Mouse (Mus musculus): Measurements from ENCODE around the gene Fam168a. TPM values are rescaled to one million over a fixed set of nuclear protein-coding genes. Genes with fewer than 3 reads are reported as not detected.
"Not testable (repeated sequence)": the region's sequence is repeated elsewhere in the genome, so short reads cannot be mapped to it uniquely, and the experiment has no call there.

The Fam168a gene
- polyA plus RNA-seq, 1 experiment = 127 TPM

- Histone ChIP-seq H3K4me3 (replicated peaks; ENCODE audit: insufficient read depth, low read depth, low read length) (no peak overlapping the region), H3K27ac (ENCODE audit: insufficient read depth, low read length) (peak overlapping the region; percentile 20), H3K4me1 (ENCODE audit: control insufficient read depth, insufficient read depth, low read length) (peaks cover 6% of the 10 kb centered on the region; the same call in 1 of the 2 replicates), H3K27me3 (ENCODE audit: control insufficient read depth, insufficient read depth, low read length) (no peaks in the 10 kb centered on the region)
- 32% methylated on average over 12 of the region's 12 CpGs for WGBS
- no peak for TF ChIP-seq CTCF (IDR thresholded peaks at IDR 0.05; ENCODE audit: borderline replicate concordance, insufficient read depth, low read depth, low read length)
- TF ChIP-seq POLR2A (IDR thresholded peaks at IDR 0.05; ENCODE audit: borderline replicate concordance, insufficient read depth, low read length) = no peak
- DNase-seq = peak; percentile 46 to 52
Measured at GRCm38 (mm10) chr7:100723453-100724294, 17.2 kb downstream of the Fam168a start.

GRCm38 (mm10) chr7:100727538-100728085, 21.2 kb downstream of the Fam168a start:
- H3K27ac ChIP-seq (ENCODE audit: insufficient read depth, low read length) = no peak overlapping the region
- TF ChIP-seq POLR2A (IDR thresholded peaks at IDR 0.05; ENCODE audit: borderline replicate concordance, insufficient read depth, low read length) (no peak), CTCF (IDR thresholded peaks at IDR 0.05; ENCODE audit: borderline replicate concordance, insufficient read depth, low read depth, low read length) (no peak)
- H3K4me3 ChIP-seq (replicated peaks; ENCODE audit: insufficient read depth, low read depth, low read length) = no peak overlapping the region
- whole genome bisulfite sequencing = 57% methylated on average over 2 of the region's 2 CpGs
- no peak for DNase-seq
- peaks cover 6% of the 10 kb centered on the region; the same call in 1 of the 2 replicates for H3K4me1 ChIP-seq (ENCODE audit: control insufficient read depth, insufficient read depth, low read length)
- no peaks in the 10 kb centered on the region for H3K27me3 ChIP-seq (ENCODE audit: control insufficient read depth, insufficient read depth, low read length)

- TF ChIP-seq CTCF (IDR thresholded peaks at IDR 0.05; ENCODE audit: borderline replicate concordance, insufficient read depth, low read depth, low read length) (no peak), POLR2A (IDR thresholded peaks at IDR 0.05; ENCODE audit: borderline replicate concordance, insufficient read depth, low read length) (no peak)
- Histone ChIP-seq H3K4me1 (ENCODE audit: control insufficient read depth, insufficient read depth, low read length) (peaks cover 3% of the 10 kb centered on the region; the same call in 1 of the 2 replicates), H3K27ac (ENCODE audit: insufficient read depth, low read length) (no peak overlapping the region), H3K27me3 (ENCODE audit: control insufficient read depth, insufficient read depth, low read length) (no peaks in the 10 kb centered on the region), H3K4me3 (replicated peaks; ENCODE audit: insufficient read depth, low read depth, low read length) (no peak overlapping the region)
- no peak for DNase-seq
- 67% methylated on average over 2 of the region's 2 CpGs for WGBS
Measured at GRCm38 (mm10) chr7:100729778-100730177, 23.3 kb downstream of the Fam168a start.

- H3K4me1 ChIP-seq (ENCODE audit: control insufficient read depth, insufficient read depth, low read length) = peaks cover 6% of the 10 kb centered on the region; the same call in 1 of the 2 replicates
- no peak overlapping the region for H3K4me3 ChIP-seq (replicated peaks; ENCODE audit: insufficient read depth, low read depth, low read length)
- H3K27me3 ChIP-seq (ENCODE audit: control insufficient read depth, insufficient read depth, low read length) = no peaks in the 10 kb centered on the region
- WGBS = 56% methylated on average over 6 of the region's 6 CpGs
- no peak overlapping the region for H3K27ac ChIP-seq (ENCODE audit: insufficient read depth, low read length)
- DNase-seq = peak in 1 of 2 experiments; percentile 27
- TF ChIP-seq POLR2A (IDR thresholded peaks at IDR 0.05; ENCODE audit: borderline replicate concordance, insufficient read depth, low read length) (no peak), CTCF (IDR thresholded peaks at IDR 0.05; ENCODE audit: borderline replicate concordance, insufficient read depth, low read depth, low read length) (no peak)
Measured at GRCm38 (mm10) chr7:100732341-100733050, 26.1 kb downstream of the Fam168a start.

- Histone ChIP-seq H3K27ac (ENCODE audit: insufficient read depth, low read length) (no peak overlapping the region), H3K4me1 (ENCODE audit: control insufficient read depth, insufficient read depth, low read length) (peaks cover 6% of the 10 kb centered on the region; the same call in 1 of the 2 replicates), H3K4me3 (replicated peaks; ENCODE audit: insufficient read depth, low read depth, low read length) (no peak overlapping the region), H3K27me3 (ENCODE audit: control insufficient read depth, insufficient read depth, low read length) (no peaks in the 10 kb centered on the region)
- DNase-seq = peak; percentile 47 to 69
- 6% methylated on average over 7 of the region's 7 CpGs for WGBS
- no peak for TF ChIP-seq CTCF (IDR thresholded peaks at IDR 0.05; ENCODE audit: borderline replicate concordance, insufficient read depth, low read depth, low read length)
- TF ChIP-seq POLR2A (IDR thresholded peaks at IDR 0.05; ENCODE audit: borderline replicate concordance, insufficient read depth, low read length) = no peak
Measured at GRCm38 (mm10) chr7:100733051-100733813, 26.8 kb downstream of the Fam168a start.

GRCm38 (mm10) chr7:100734201-100734600, 27.8 kb downstream of the Fam168a start:
- Histone ChIP-seq H3K27me3 (ENCODE audit: control insufficient read depth, insufficient read depth, low read length) (no peaks in the 10 kb centered on the region), H3K4me1 (ENCODE audit: control insufficient read depth, insufficient read depth, low read length) (peaks cover 6% of the 10 kb centered on the region; the same call in 1 of the 2 replicates), H3K4me3 (replicated peaks; ENCODE audit: insufficient read depth, low read depth, low read length) (no peak overlapping the region), H3K27ac (ENCODE audit: insufficient read depth, low read length) (no peak overlapping the region)
- peak in 1 of 2 experiments; percentile 29 for DNase-seq
- 20% methylated on average over 6 of the region's 6 CpGs for WGBS
- TF ChIP-seq POLR2A (IDR thresholded peaks at IDR 0.05; ENCODE audit: borderline replicate concordance, insufficient read depth, low read length) = no peak
- no peak for TF ChIP-seq CTCF (IDR thresholded peaks at IDR 0.05; ENCODE audit: borderline replicate concordance, insufficient read depth, low read depth, low read length)

- 86% methylated on average over 2 of the region's 2 CpGs for WGBS
- H3K4me3 ChIP-seq (replicated peaks; ENCODE audit: insufficient read depth, low read depth, low read length); H3K4me1 ChIP-seq (ENCODE audit: control insufficient read depth, insufficient read depth, low read length); H3K27ac ChIP-seq (ENCODE audit: insufficient read depth, low read length); DNase-seq; H3K27me3 ChIP-seq (ENCODE audit: control insufficient read depth, insufficient read depth, low read length): not testable (repeated sequence)
Measured at GRCm38 (mm10) chr7:100734905-100735304, 28.5 kb downstream of the Fam168a start.

Measured in cerebellum, adult 2 months (tissue).